Mouse (Mus musculus) G1E (cell line): ENCODE measurements at regions not wholly inside any gene's neighbourhood (a gene's known extent, or its start where the extent isn't known, plus 50 kb on each side); places are given as distances from the start of the nearest gene placed in this dataset.

Experiments used
- CTCF ChIP-seq: IDR thresholded peaks from 2 replicates; pipeline ENCODE4 v1.5.1; 2012; ENCODE audit warnings: low read depth, low read length, inconsistent platforms, mixed read lengths
- GATA1 ChIP-seq: IDR thresholded peaks from 2 replicates; pipeline ENCODE4 v1.6.1; 2012; ENCODE audit warnings: borderline replicate concordance, low read length, inconsistent platforms, mixed read lengths
- GATA2 ChIP-seq: IDR thresholded peaks from 2 replicates; pipeline ENCODE4 v1.6.1; 2012; ENCODE audit warnings: low read depth, low read length, inconsistent platforms, borderline replicate concordance
- POLR2AphosphoS5 ChIP-seq: IDR thresholded peaks from 2 replicates; pipeline ENCODE4 v1.6.1; 2012; ENCODE audit warnings: low read depth, low read length, inconsistent platforms; ENCODE audit not compliant: insufficient replicate concordance
- TAL1 ChIP-seq: conservative IDR thresholded peaks from 2 replicates; pipeline ENCODE4 v1.6.1; 2012; ENCODE audit warnings: low read depth, low read length, inconsistent platforms, mixed read lengths

DNA sequence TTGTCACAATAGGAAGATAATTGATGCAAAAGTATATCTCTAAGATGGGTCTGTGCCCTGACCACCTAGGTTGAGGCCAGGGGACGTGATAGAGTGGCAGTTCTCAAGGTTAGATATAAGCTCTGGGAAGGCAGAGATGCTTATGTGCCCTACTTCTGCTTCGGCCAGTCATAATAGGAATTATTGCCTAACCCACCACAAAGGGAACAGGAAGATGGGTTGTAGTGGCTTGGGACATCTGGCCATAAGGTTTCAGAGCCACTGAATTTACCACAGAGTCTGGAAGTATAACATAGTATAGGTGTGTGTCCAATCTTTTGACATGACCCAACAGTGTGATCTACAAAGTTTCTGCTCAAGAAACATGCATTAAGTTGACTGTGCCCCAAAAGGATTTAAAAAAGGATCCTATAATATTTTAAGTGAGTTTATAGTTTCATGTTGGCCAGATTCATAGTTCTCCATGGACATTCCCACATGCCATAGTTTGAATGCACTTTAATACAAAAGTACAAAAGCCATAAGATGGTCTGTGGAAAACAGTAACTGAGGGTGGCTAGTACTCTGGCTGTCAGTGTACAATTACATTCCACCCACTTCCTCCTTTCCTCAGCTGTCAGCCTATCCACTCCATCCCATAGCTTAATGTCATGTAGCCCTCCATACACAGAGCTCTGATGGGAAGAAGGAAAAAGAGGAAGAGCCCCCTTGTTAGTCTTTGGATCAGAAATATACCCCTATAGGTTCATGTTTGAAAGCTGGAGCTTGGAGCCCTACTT is 508.3 kb downstream of the Insc start:
- TF ChIP-seq POLR2AphosphoS5: no peak
- TF ChIP-seq CTCF: no peak
- no peak for TF ChIP-seq TAL1
- TF ChIP-seq GATA1: no peak
- no peak for TF ChIP-seq GATA2
